Mouse (Mus musculus) kidney, postnatal 0 days (tissue): ENCODE measurements at regions not wholly inside any gene's neighbourhood (a gene's known extent, or its start where the extent isn't known, plus 50 kb on each side); places are given as distances from the start of the nearest gene placed in this dataset.

Experiments
- ATAC-seq: fragments of 200-750 bp; cut with Nextera tagmentation; replicated peaks from 2 replicates; pipeline ENCODE4 v1.8.0; 2017; ENCODE audit warnings: low read depth, moderate number of reproducible peaks, moderate TSS enrichment, moderate library complexity; ENCODE audit not compliant: low FRiP score
- DNase-seq: peaks from one replicate; pipeline ENCODE4 v3.0.0-alpha.2; 2016; ENCODE audit warnings: low spot score
- H3K27ac ChIP-seq: fragments of 300-500 bp; sonication (generic); 2 replicates; pipeline ENCODE4 v1.5.1; 2014; ENCODE audit warnings: mild to moderate bottlenecking
- H3K27me3 ChIP-seq: fragments of 300-500 bp; sonication (generic); 2 replicates; pipeline ENCODE4 v1.6.1; 2014; ENCODE audit warnings: low read length, mixed read lengths; ENCODE audit not compliant: insufficient read depth
- H3K36me3 ChIP-seq: fragments of 300-500 bp; sonication (generic); 2 replicates; pipeline ENCODE4 v1.6.1; 2014; ENCODE audit warnings: low read length, mixed read lengths; ENCODE audit not compliant: insufficient read depth
- H3K4me1 ChIP-seq: fragments of 300-500 bp; sonication (generic); replicated peaks from 2 replicates; pipeline ENCODE4 v1.6.1; 2014; ENCODE audit warnings: antibody characterized with exemption, low read length, mixed read lengths; ENCODE audit not compliant: insufficient read depth
- H3K4me2 ChIP-seq: fragments of 300-500 bp; sonication (generic); 2 replicates; pipeline ENCODE4 v1.6.1; 2014; ENCODE audit warnings: mild to moderate bottlenecking, low read length, moderate library complexity, mixed read lengths
- H3K4me3 ChIP-seq: fragments of 300-500 bp; sonication (generic); replicated peaks from 2 replicates; pipeline ENCODE4 v1.5.1; 2014; ENCODE audit warnings: low read depth, low read length
- H3K9ac ChIP-seq: fragments of 300-500 bp; sonication (generic); 2 replicates; pipeline ENCODE4 v1.6.1; 2014; ENCODE audit warnings: low read depth, low read length
- H3K9me3 ChIP-seq: fragments of 300-500 bp; sonication (generic); replicated peaks from 2 replicates; pipeline ENCODE4 v1.6.1; 2016; ENCODE audit warnings: low read length, inconsistent platforms, mixed read lengths
- CTCF ChIP-seq: IDR thresholded peaks from 2 replicates; pipeline ENCODE4 v1.5.1; 2016; ENCODE audit warnings: antibody characterized with exemption, low read depth, mild to moderate bottlenecking, moderate library complexity
- WGBS: fragments of 180-500 bp; shearing (Covaris S2); extraction: QIAGEN DNeasy Blood & Tissue Kit; methylation state at CpG from one replicate; pipeline ENCODE4 v1.1.7; 2014; 5-methylcytosine and 5-hydroxymethylcytosine counted together

DNA sequence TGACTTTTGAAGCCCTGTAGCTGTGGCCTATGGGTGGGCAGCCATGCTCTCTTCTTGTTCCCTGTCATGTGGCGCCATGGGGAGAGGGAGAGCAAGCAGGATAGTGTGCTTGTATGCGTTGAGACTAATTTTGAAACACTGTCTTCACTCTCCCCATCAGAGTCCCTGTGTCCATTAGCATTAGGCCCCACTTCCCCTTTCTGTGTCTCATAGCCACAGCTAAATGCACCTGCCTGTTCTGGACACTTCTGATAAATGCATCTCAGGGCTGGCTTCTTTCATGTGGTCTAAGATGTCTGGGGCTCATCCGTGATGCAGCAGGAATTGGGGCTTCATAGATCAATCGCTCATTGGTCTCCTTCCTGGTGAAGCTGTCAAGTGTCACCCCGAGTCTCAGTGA lies 77.0 kb upstream of the Rufy1 start:
- Histone ChIP-seq H3K4me3 (no peak overlapping the region), H3K36me3 (no peaks in the 10 kb centered on the region)

DNA sequence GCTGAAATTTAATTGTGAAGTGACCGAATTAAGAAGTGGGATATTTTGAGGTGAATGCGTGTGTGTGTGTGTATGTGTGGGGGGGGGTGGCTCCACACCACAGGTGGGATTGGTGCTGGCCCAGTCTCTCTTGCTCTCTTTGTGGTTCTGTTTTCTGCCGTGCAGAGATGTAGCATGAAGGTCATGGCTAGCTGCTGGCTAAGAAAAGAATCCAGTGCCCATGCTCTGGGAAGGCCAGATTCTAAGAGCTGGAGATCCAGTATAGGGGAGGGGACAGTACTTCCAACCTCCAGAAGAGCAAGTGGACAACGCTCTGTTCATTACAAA lies 76.5 kb upstream of the Rufy1 start:
- no peaks in the 10 kb centered on the region for H3K36me3 ChIP-seq
- H3K27me3 ChIP-seq: no peaks in the 10 kb centered on the region
- no peak overlapping the region for H3K4me2 ChIP-seq
- no peak for TF ChIP-seq CTCF
- no peak overlapping the region for H3K27ac ChIP-seq
- H3K4me1 ChIP-seq: no peaks in the 10 kb centered on the region
- H3K4me3 ChIP-seq: no peak overlapping the region
- no peaks in the 10 kb centered on the region for H3K9me3 ChIP-seq
- WGBS: 83% methylated on average over 4 of the region's 4 CpGs
- DNase-seq: no peak
- no peak for ATAC-seq
- no peak overlapping the region for H3K9ac ChIP-seq

More for the DNA sequence above, 77.0 kb upstream of the Rufy1 start:
- no peak for TF ChIP-seq CTCF
- H3K4me2 ChIP-seq: no peak overlapping the region
- H3K9me3 ChIP-seq: no peaks in the 10 kb centered on the region
- WGBS: 88% methylated on average over 5 of the region's 5 CpGs
- H3K27me3 ChIP-seq: no peaks in the 10 kb centered on the region
- no peak for DNase-seq
- ATAC-seq: no peak
- H3K4me1 ChIP-seq: no peaks in the 10 kb centered on the region
- no peak overlapping the region for H3K9ac ChIP-seq
- H3K27ac ChIP-seq: no peak overlapping the region

DNA sequence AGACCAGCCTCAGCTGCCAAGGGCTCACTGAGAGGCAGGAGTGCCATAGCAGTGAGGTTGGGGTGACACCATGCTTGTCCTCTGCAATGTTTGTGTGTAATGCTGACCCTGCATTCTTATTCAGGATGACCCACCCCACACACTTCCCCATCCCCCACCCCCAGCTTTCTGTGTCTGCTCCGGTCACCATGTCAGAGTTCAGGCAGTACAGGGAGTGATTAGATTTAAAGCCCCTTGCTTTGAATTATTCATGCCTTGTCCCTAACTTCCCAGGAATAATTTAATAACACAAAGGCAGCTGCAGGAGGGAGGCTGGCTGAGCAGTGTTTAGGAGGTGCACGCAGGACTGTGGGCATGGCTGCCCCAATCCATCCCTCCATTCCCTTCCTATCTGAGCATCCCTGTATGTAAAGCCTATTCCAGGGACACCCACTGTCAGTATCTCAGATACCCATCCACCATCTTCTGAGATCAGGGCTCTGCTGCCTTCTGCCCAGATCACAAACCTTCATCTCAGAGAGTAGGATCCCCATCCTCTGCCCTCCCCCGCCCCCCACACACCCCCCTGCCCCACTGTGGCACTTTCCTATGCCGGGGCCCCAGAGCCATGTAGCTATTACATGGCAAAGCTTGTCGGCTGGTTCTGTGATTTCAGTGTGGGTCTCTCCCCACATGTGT lies 76.0 kb upstream of the Rufy1 start:
- Histone ChIP-seq H3K4me1 (no peaks in the 10 kb centered on the region), H3K4me2 (no peak overlapping the region), H3K27ac (no peak overlapping the region), H3K36me3 (no peaks in the 10 kb centered on the region), H3K27me3 (no peaks in the 10 kb centered on the region), H3K9ac (no peak overlapping the region), H3K9me3 (no peaks in the 10 kb centered on the region), H3K4me3 (no peak overlapping the region)
- 66% methylated on average over 5 of the region's 5 CpGs for WGBS
- TF ChIP-seq CTCF: no peak
- ATAC-seq (no peak), DNase-seq (no peak)

DNA sequence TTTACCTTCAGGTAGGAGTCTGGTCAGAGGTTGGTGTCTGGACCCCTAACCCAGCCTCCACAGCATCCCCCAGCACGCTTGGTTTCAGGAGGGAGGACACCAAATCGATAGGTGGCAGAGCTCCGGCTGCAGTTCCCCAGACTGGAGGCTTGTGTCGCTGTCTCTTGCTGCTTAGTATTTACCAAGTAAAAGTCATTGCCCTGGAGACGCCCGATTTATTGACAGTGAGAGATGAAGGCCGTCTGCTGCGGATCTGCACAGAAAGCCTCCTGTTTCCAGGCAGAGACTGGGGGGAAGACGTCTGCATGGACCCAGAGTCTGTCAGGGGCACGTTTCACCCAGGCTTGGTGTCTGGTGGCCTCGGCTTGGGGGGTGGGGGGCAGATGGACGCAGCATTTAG lies 70.4 kb upstream of the Rufy1 start:
- Histone ChIP-seq H3K9ac (no peak overlapping the region), H3K27ac (no peak overlapping the region), H3K36me3 (no peaks in the 10 kb centered on the region), H3K4me2 (no peak overlapping the region), H3K4me3 (no peak overlapping the region), H3K27me3 (no peaks in the 10 kb centered on the region), H3K9me3 (no peaks in the 10 kb centered on the region), H3K4me1 (no peaks in the 10 kb centered on the region)
- DNase-seq: no peak
- TF ChIP-seq CTCF: no peak
- no peak for ATAC-seq
- WGBS: 58% methylated on average over 12 of the region's 12 CpGs

DNA sequence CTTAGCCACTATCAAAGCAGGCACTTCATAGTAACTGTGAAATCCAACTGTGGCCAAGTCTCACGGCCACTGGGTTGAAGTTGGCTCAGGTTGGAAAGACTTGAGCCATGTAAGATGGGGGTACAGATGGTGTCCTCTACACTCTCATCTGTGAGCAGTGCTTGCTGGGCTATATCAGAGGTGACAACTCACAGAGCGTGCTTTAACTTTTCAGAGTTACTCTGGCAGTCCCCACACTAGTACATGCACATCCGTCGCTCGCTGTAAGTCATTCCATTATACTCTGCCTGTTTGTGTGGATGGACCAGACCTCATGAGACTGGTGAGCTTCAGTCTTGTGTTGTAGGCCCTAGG lies 62.2 kb upstream of the Rufy1 start:
- no peak for DNase-seq
- Histone ChIP-seq H3K9me3 (no peaks in the 10 kb centered on the region), H3K4me3 (no peak overlapping the region), H3K4me1 (no peaks in the 10 kb centered on the region), H3K36me3 (no peaks in the 10 kb centered on the region), H3K4me2 (no peak overlapping the region), H3K27me3 (no peaks in the 10 kb centered on the region), H3K27ac (no peak overlapping the region), H3K9ac (no peak overlapping the region)
- WGBS: 96% methylated on average over 5 of the region's 5 CpGs
- ATAC-seq: no peak
- no peak for TF ChIP-seq CTCF

DNA sequence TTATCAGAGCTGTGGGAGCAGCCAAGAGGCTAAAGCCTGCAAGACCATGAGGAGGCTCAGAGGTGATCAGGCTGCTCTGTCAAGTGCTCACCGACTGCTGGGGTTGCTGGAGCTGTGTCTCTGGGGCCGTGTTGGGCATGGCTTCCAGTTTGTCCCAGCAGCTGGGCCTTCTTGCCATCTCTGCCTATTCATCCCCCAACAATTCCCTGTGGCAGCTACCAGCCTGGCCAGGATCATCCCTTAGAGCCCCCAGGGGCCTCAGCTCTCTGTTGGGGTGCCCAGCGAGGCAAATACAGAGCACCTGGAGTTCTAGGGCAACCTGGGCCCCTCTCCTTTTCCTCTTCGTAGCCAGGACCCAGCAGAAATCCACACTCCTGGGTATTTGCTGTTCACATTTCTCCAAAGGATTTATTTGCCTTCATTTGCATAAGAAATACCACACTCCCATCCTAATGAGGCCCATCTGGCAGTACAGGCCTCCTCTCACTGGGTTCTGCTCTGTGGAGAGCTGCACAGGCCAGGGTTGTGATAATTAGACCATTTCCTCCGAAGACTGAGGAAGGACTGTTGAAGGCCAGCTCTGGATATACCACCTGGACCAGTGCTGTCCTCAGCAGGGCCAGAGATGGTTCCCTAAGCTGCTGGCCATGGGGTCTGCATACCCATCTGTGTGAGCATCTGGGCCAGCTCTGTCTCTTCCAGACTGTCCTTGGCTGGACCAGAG lies 61.6 kb upstream of the Rufy1 start:
- H3K9me3 ChIP-seq: no peaks in the 10 kb centered on the region
- H3K4me2 ChIP-seq: no peak overlapping the region
- 51% methylated on average over 5 of the region's 5 CpGs for WGBS
- H3K4me1 ChIP-seq: no peaks in the 10 kb centered on the region
- ATAC-seq: no peak
- H3K36me3 ChIP-seq: no peaks in the 10 kb centered on the region
- H3K27me3 ChIP-seq: no peaks in the 10 kb centered on the region
- H3K9ac ChIP-seq: no peak overlapping the region
- DNase-seq: no peak
- TF ChIP-seq CTCF: no peak
- H3K4me3 ChIP-seq: no peak overlapping the region
- H3K27ac ChIP-seq: no peak overlapping the region

DNA sequence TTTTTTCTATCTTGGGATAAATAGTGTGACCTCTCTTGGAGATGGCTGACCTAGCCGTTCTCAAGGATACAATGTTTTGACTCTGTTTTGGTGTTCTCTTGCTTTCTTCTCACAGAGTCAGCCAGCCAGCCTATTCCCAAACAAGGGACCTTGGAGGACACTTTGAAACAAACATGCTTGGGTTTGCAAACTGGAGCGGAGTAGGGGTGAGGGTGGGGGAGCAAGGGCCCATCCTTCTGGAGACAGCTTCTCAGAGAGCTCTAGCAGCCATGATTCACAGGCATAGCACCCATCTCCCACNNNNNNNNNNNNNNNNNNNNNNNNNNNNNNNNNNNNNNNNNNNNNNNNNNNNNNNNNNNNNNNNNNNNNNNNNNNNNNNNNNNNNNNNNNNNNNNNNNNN lies 52.9 kb upstream of the Rufy1 start:
- H3K4me1 ChIP-seq: no peaks in the 10 kb centered on the region
- H3K27ac ChIP-seq: no peak overlapping the region
- TF ChIP-seq CTCF: no peak
- H3K4me2 ChIP-seq: no peak overlapping the region
- no peaks in the 10 kb centered on the region for H3K9me3 ChIP-seq
- ATAC-seq (no peak), DNase-seq (no peak)
- whole genome bisulfite sequencing: 88% methylated on average over 2 of the region's 2 CpGs
- H3K9ac ChIP-seq: no peak overlapping the region
- no peaks in the 10 kb centered on the region for H3K36me3 ChIP-seq
- H3K27me3 ChIP-seq: no peaks in the 10 kb centered on the region
- no peak overlapping the region for H3K4me3 ChIP-seq
